Mouse (Mus musculus) MEL (cell line): ENCODE data around the gene Bri3bp. TPM values are rescaled to one million over a fixed set of nuclear protein-coding genes. Genes with fewer than 3 reads are reported as not detected.

Experiments
- DNase-seq: peaks from one replicate; pipeline ENCODE4 v3.0.0; 2011; ENCODE audit warnings: low read depth, low spot score
- H3K27ac ChIP-seq: 2 replicates; pipeline ENCODE4 v1.5.1; 2012; ENCODE audit warnings: low read depth, mild to moderate bottlenecking, control low read depth, low read length, moderate library complexity; ENCODE audit not compliant: control insufficient read depth
- H3K27me3 ChIP-seq, 2 experiments: fragments of 150-350 bp in 1 of 2; sonication (generic) in 1 of 2; 2 replicates each; pipeline ENCODE4 v1.6.1; 2012; ENCODE audit warnings: low read length in 2 of 2, mild to moderate bottlenecking in 2 of 2, improper control_type of control experiment in 1 of 2, moderate library complexity in 1 of 2; ENCODE audit not compliant: insufficient read depth in 2 of 2, control insufficient read depth in 1 of 2
- H3K36me3 ChIP-seq, 2 experiments: 2 replicates each; pipeline ENCODE4 v1.6.1; 2012 to 2014; ENCODE audit warnings: low read length in 2 of 2, improper control_type of control experiment in 1 of 2, inconsistent platforms in 1 of 2, mild to moderate bottlenecking in 1 of 2; ENCODE audit not compliant: insufficient read depth in 2 of 2, control insufficient read depth in 1 of 2
- H3K4me1 ChIP-seq, 2 experiments: fragments of 150-350 bp in 1 of 2; sonication (generic) in 1 of 2; 2 replicates each; pipeline ENCODE4 v1.6.1; 2012; ENCODE audit warnings: low read length in 2 of 2, improper control_type of control experiment in 1 of 2, mild to moderate bottlenecking in 1 of 2; ENCODE audit not compliant: insufficient read depth in 2 of 2, control insufficient read depth in 1 of 2
- H3K4me3 ChIP-seq, 2 experiments: fragments of 150-350 bp in 1 of 2; sonication (generic) in 1 of 2; 2 replicates each; pipeline ENCODE4 v1.5.1; 2012; ENCODE audit warnings: low read depth in 2 of 2, low read length in 2 of 2, mild to moderate bottlenecking in 2 of 2, moderate library complexity in 2 of 2, control low read depth in 1 of 2, improper control_type of control experiment in 1 of 2; ENCODE audit not compliant: control insufficient read depth in 1 of 2, insufficient read depth in 1 of 2
- H3K79me2 ChIP-seq: 2 replicates; pipeline ENCODE4 v1.6.1; 2012; ENCODE audit warnings: mild to moderate bottlenecking, low read length, moderate library complexity; ENCODE audit not compliant: control insufficient read depth, poor library complexity, insufficient read depth
- H3K9ac ChIP-seq: 2 replicates; pipeline ENCODE4 v1.6.1; 2012; ENCODE audit warnings: low read depth, mild to moderate bottlenecking, control low read depth, low read length, moderate library complexity; ENCODE audit not compliant: control insufficient read depth, poor library complexity, severe bottlenecking
- H3K9me3 ChIP-seq: fragments of 150-350 bp; sonication (generic); replicated peaks from 2 replicates; pipeline ENCODE4 v1.6.1; 2012; ENCODE audit warnings: mild to moderate bottlenecking, low read length, improper control_type of control experiment, moderate library complexity; ENCODE audit not compliant: insufficient read depth
- CHD2 ChIP-seq: IDR thresholded peaks from 2 replicates; pipeline ENCODE4 v1.6.1; 2011; ENCODE audit warnings: low read length, improper control_type of control experiment
- CTCF ChIP-seq, 3 experiments: IDR thresholded peaks in 2 of 3; conservative IDR thresholded peaks in 1 of 3; 2 replicates each; pipeline ENCODE4 v1.5.1; 2011 to 2012; ENCODE audit warnings: low read length in 3 of 3, low read depth in 2 of 3, mild to moderate bottlenecking in 2 of 3, improper control_type of control experiment in 1 of 3, inconsistent platforms in 1 of 3, mixed read lengths in 1 of 3, moderate library complexity in 1 of 3; ENCODE audit not compliant: control insufficient read depth in 1 of 3, insufficient read depth in 1 of 3, poor library complexity in 1 of 3, severe bottlenecking in 1 of 3
- ELF1 ChIP-seq: IDR thresholded peaks from 2 replicates; pipeline ENCODE4 v1.6.1; 2014; ENCODE audit warnings: low read depth, mild to moderate bottlenecking, inconsistent platforms, low read length, improper control_type of control experiment, moderate library complexity
- EP300 ChIP-seq, 2 experiments: IDR thresholded peaks; 2 replicates each; pipeline ENCODE4 v1.6.1; 2011; ENCODE audit warnings: improper control_type of control experiment in 2 of 2, low read length in 2 of 2, low read depth in 1 of 2, mild to moderate bottlenecking in 1 of 2
- ETS1 ChIP-seq: IDR thresholded peaks from 2 replicates; pipeline ENCODE4 v1.6.1; 2012; ENCODE audit warnings: low read depth, mild to moderate bottlenecking, inconsistent platforms, low read length, improper control_type of control experiment, moderate library complexity
- GABPA ChIP-seq: IDR thresholded peaks from 2 replicates; pipeline ENCODE4 v1.6.1; 2012; ENCODE audit warnings: low read depth, mild to moderate bottlenecking, inconsistent platforms, low read length, improper control_type of control experiment, moderate library complexity
- GATA1 ChIP-seq: IDR thresholded peaks from 2 replicates; pipeline ENCODE4 v1.6.1; 2011; ENCODE audit warnings: low read depth, low read length, improper control_type of control experiment
- HCFC1 ChIP-seq: IDR thresholded peaks from 2 replicates; pipeline ENCODE4 v1.6.1; 2012; ENCODE audit warnings: low read depth, mild to moderate bottlenecking, inconsistent platforms, low read length, improper control_type of control experiment, moderate library complexity
- KAT2A ChIP-seq: conservative IDR thresholded peaks from 2 replicates; pipeline ENCODE4 v1.6.1; 2012; ENCODE audit warnings: low read depth, low read length, improper control_type of control experiment, inconsistent platforms
- MAX ChIP-seq: IDR thresholded peaks from 2 replicates; pipeline ENCODE4 v1.6.1; 2011; ENCODE audit warnings: low read length, improper control_type of control experiment
- MAZ ChIP-seq: IDR thresholded peaks from 2 replicates; pipeline ENCODE4 v1.6.1; 2012; ENCODE audit warnings: low read depth, mild to moderate bottlenecking, inconsistent platforms, low read length, improper control_type of control experiment
- MEF2A ChIP-seq: IDR thresholded peaks from 2 replicates; pipeline ENCODE4 v1.6.1; 2014; ENCODE audit warnings: low read depth, mild to moderate bottlenecking, inconsistent platforms, low read length, improper control_type of control experiment; ENCODE audit not compliant: poor library complexity, insufficient replicate concordance, severe bottlenecking; ENCODE audit errors: extremely low read depth
- MYB ChIP-seq: IDR thresholded peaks from 2 replicates; pipeline ENCODE4 v1.6.1; 2011; ENCODE audit warnings: mild to moderate bottlenecking, low read depth, low read length, improper control_type of control experiment
- POLR2A ChIP-seq, 2 experiments: IDR thresholded peaks; 2 replicates each; pipeline ENCODE4 v1.6.1; 2011 to 2012; ENCODE audit warnings: low read length in 2 of 2, mild to moderate bottlenecking in 2 of 2, control low read depth in 1 of 2, improper control_type of control experiment in 1 of 2, low read depth in 1 of 2, moderate library complexity in 1 of 2; ENCODE audit not compliant: control insufficient read depth in 1 of 2, insufficient read depth in 1 of 2, poor library complexity in 1 of 2
- POLR2AphosphoS2 ChIP-seq: IDR thresholded peaks from 2 replicates; pipeline ENCODE4 v1.6.1; 2011; ENCODE audit warnings: low read length, improper control_type of control experiment
- RAD21 ChIP-seq: IDR thresholded peaks from 2 replicates; pipeline ENCODE4 v1.6.1; 2011; ENCODE audit warnings: mild to moderate bottlenecking, low read depth, low read length, improper control_type of control experiment
- RCOR1 ChIP-seq: IDR thresholded peaks from 2 replicates; pipeline ENCODE4 v1.6.1; 2012; ENCODE audit warnings: low read depth, mild to moderate bottlenecking, inconsistent platforms, low read length, improper control_type of control experiment
- SIN3A ChIP-seq: IDR thresholded peaks from 2 replicates; pipeline ENCODE4 v1.6.1; 2012; ENCODE audit warnings: low read length, improper control_type of control experiment, inconsistent platforms
- SMC3 ChIP-seq: IDR thresholded peaks from 2 replicates; pipeline ENCODE4 v1.6.1; 2011; ENCODE audit warnings: low read depth, low read length, improper control_type of control experiment
- TAL1 ChIP-seq: IDR thresholded peaks from 2 replicates; pipeline ENCODE4 v1.6.1; 2012; ENCODE audit warnings: mild to moderate bottlenecking, inconsistent platforms, low read length, moderate library complexity, mixed read lengths
- TCF12 ChIP-seq: IDR thresholded peaks from 2 replicates; pipeline ENCODE4 v1.6.1; 2014; ENCODE audit warnings: low read depth, mild to moderate bottlenecking, inconsistent platforms, low read length, improper control_type of control experiment, moderate library complexity
- UBTF ChIP-seq: IDR thresholded peaks from 2 replicates; pipeline ENCODE4 v1.6.1; 2012; ENCODE audit warnings: low read depth, mild to moderate bottlenecking, inconsistent platforms, low read length, improper control_type of control experiment, moderate library complexity, borderline replicate concordance; ENCODE audit not compliant: insufficient read depth
- USF1 ChIP-seq: IDR thresholded peaks from 2 replicates; pipeline ENCODE4 v1.6.1; 2014; ENCODE audit warnings: low read depth, mild to moderate bottlenecking, inconsistent platforms, low read length, improper control_type of control experiment, moderate library complexity
- USF2 ChIP-seq, 2 experiments: IDR thresholded peaks; 2 replicates each; pipeline ENCODE4 v1.6.1; 2011 to 2012; ENCODE audit warnings: improper control_type of control experiment in 2 of 2, low read length in 2 of 2, borderline replicate concordance in 1 of 2, inconsistent platforms in 1 of 2, low read depth in 1 of 2, mild to moderate bottlenecking in 1 of 2; ENCODE audit not compliant: insufficient read depth in 1 of 2
- ZKSCAN1 ChIP-seq: IDR thresholded peaks from 2 replicates; pipeline ENCODE4 v1.6.1; 2012; ENCODE audit warnings: low read depth, mild to moderate bottlenecking, inconsistent platforms, low read length, improper control_type of control experiment, moderate library complexity
- ZMIZ1 ChIP-seq: IDR thresholded peaks from 2 replicates; pipeline ENCODE4 v1.6.1; 2012; ENCODE audit warnings: low read depth, mild to moderate bottlenecking, inconsistent platforms, low read length, improper control_type of control experiment, moderate library complexity
- ZNF384 ChIP-seq: IDR thresholded peaks from 2 replicates; pipeline ENCODE4 v1.6.1; 2012; ENCODE audit warnings: low read depth, mild to moderate bottlenecking, inconsistent platforms, low read length, improper control_type of control experiment
- polyA plus RNA-seq, 2 experiments: library from polyadenylated mRNA; stranded (reverse) in 1 of 2; unstranded in 1 of 2; fragments of >175 nt in 1 of 2; fragments of >200 nt in 1 of 2; gene quantifications; 2 replicates each; pipeline versions ENCODE4 v1.2.1 to v1.2.4; 2012; ENCODE audit warnings: low replicate concordance in 2 of 2, low read depth in 1 of 2; ENCODE audit not compliant: insufficient read length in 2 of 2, insufficient read depth in 1 of 2, missing spikeins in 1 of 2
- total RNA-seq: library from RNA; depleted of rRNA; stranded (reverse); fragments of 300-350 nt; gene quantifications from 2 replicates; pipeline ENCODE4 v1.2.3, GENCODE M21; 2012

The Bri3bp gene
- total and polyA plus RNA-seq, 3 experiments: 73.7 to 264 (median 87.6) TPM

DNA sequence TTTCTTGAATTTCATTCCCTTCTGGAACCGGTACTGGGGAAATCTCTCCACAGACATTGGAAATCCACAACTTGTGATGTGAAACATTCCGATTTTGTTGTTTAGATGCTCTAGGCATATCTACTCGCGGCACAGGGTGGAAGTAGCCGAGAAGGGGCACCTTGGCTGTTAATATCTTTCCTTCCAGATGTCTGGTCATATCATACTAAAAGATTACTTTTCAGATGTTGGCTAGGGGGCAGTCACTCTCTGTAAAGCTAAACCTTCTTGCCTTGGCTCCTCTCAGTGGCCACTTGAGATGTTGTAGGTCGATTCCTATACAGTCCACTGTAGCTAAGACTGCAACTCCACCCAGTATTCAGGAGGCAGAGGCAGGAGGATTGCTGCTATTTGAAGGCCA, 14.7 kb downstream of the Bri3bp start:
- peaks cover 14% of the 10 kb centered on the region for H3K79me2 ChIP-seq
- no peak overlapping the region for H3K4me3 ChIP-seq
- H3K27ac ChIP-seq: peak overlapping the region; percentile 38; the same call in 1 of the 2 replicates
- H3K4me1 ChIP-seq: peaks cover 18 to 31% of the 10 kb centered on the region in 2 experiments
- no peak overlapping the region for H3K9ac ChIP-seq
- no peaks in the 10 kb centered on the region for H3K9me3 ChIP-seq
- DNase-seq: no peak
- TF ChIP-seq RCOR1 (0 out of 2 replicates have a peak, but pooled peaks have one; percentile 24), MAZ (no peak), TAL1 (0 out of 2 replicates have a peak, but pooled peaks have one; percentile 25), SIN3A (0 out of 2 replicates have a peak, but pooled peaks have one; percentile 12), ZNF384 (no peak), CTCF (IDR thresholded peaks at IDR 0.05 in 2 of 3, conservative IDR thresholded peaks at IDR 0.05 in 1 of 3; ENCODE audit: control insufficient read depth in 1 of 3, insufficient read depth in 1 of 3, low read depth in 2 of 3, low read length in 3 of 3, poor library complexity in 1 of 3, severe bottlenecking in 1 of 3) (peak in 1 of 3 experiments; percentile 11; a peak in 1 of 6 replicates), GABPA (no peak), EP300 (IDR thresholded peaks at IDR 0.05; ENCODE audit: low read depth in 1 of 2, low read length in 2 of 2) (peak; percentile 49 to 76; a peak in 3 of 4 replicates), CHD2 (no peak), TCF12 (peak; percentile 79), GATA1 (0 out of 2 replicates have a peak, but pooled peaks have one; percentile 36), POLR2A (IDR thresholded peaks at IDR 0.05; ENCODE audit: control insufficient read depth in 1 of 2, insufficient read depth in 1 of 2, low read depth in 1 of 2, low read length in 2 of 2, poor library complexity in 1 of 2) (no peak), ETS1 (0 out of 2 replicates have a peak, but pooled peaks have one; percentile 12)
- H3K27me3 ChIP-seq: no peaks in the 10 kb centered on the region
- H3K36me3 ChIP-seq: peaks cover 6 to 39% of the 10 kb centered on the region in 2 experiments

GRCm38 (mm10) chr5:125457538-125457937, 16.2 kb downstream of the Bri3bp start:
- H3K4me3 ChIP-seq: no peak overlapping the region
- no peaks in the 10 kb centered on the region for H3K9me3 ChIP-seq
- no peak overlapping the region for H3K9ac ChIP-seq
- H3K27me3 ChIP-seq: no peaks in the 10 kb centered on the region
- H3K79me2 ChIP-seq: peaks cover 9% of the 10 kb centered on the region; the same call in 1 of the 2 replicates
- peak overlapping the region; percentile 38 for H3K27ac ChIP-seq
- H3K4me1 ChIP-seq: peaks cover 21 to 40% of the 10 kb centered on the region in 2 experiments
- DNase-seq: peak; percentile 42
- peaks cover 6 to 48% of the 10 kb centered on the region in 2 experiments for H3K36me3 ChIP-seq
- TF ChIP-seq ZMIZ1 (no peak), MEF2A (peak; percentile 85; the same call in 1 of the 2 replicates), ZKSCAN1 (no peak), SMC3 (no peak), MAX (no peak), EP300 (IDR thresholded peaks at IDR 0.05; ENCODE audit: low read depth in 1 of 2, low read length in 2 of 2) (peak; percentile 75 to 87), KAT2A (no peak), SIN3A (peak; percentile 79), GABPA (no peak), TAL1 (no peak), ELF1 (no peak), USF1 (no peak), POLR2A (IDR thresholded peaks at IDR 0.05; ENCODE audit: control insufficient read depth in 1 of 2, insufficient read depth in 1 of 2, low read depth in 1 of 2, low read length in 2 of 2, poor library complexity in 1 of 2) (no peak), USF2 (IDR thresholded peaks at IDR 0.05; ENCODE audit: borderline replicate concordance in 1 of 2, insufficient read depth in 1 of 2, low read depth in 1 of 2, low read length in 2 of 2) (no peak), UBTF (no peak), MYB (0 out of 2 replicates have a peak, but pooled peaks have one; percentile 44), RAD21 (no peak), HCFC1 (no peak), RCOR1 (no peak; the same call in 1 of the 2 replicates), ETS1 (peak; percentile 74), MAZ (no peak), POLR2AphosphoS2 (no peak), TCF12 (peak; percentile 81), GATA1 (peak; percentile 85), ZNF384 (no peak)
